Mouse (Mus musculus) liver, embryonic 13.5 days (tissue): Measurements from ENCODE around the gene Apod. TPM values are rescaled to one million over a fixed set of nuclear protein-coding genes. Genes with fewer than 3 reads are reported as not detected.
"Not testable (repeated sequence)": the region's sequence is repeated elsewhere in the genome, so short reads cannot be mapped to it uniquely, and the experiment has no call there.

ENCODE experiments used
- ATAC-seq: fragments of 200-750 bp; cut with Nextera tagmentation; 2 replicates; pipeline ENCODE4 v1.8.0; 2017; ENCODE audit warnings: low read depth, mild to moderate bottlenecking, moderate number of reproducible peaks, moderate library complexity
- DNase-seq: peaks from one replicate; pipeline ENCODE4 v3.0.0; 2022
- H3K27ac ChIP-seq: fragments of 300-500 bp; sonication (generic); 2 replicates; pipeline ENCODE4 v1.5.1; 2015; ENCODE audit warnings: moderate library complexity, mild to moderate bottlenecking, inconsistent platforms
- H3K27me3 ChIP-seq: fragments of 300-500 bp; sonication (generic); 2 replicates; pipeline ENCODE4 v1.6.1; 2015; ENCODE audit warnings: mild to moderate bottlenecking, inconsistent platforms
- H3K36me3 ChIP-seq: fragments of 300-500 bp; sonication (generic); 2 replicates; pipeline ENCODE4 v1.6.1; 2015; ENCODE audit warnings: mild to moderate bottlenecking, inconsistent platforms
- H3K4me1 ChIP-seq: fragments of 300-500 bp; sonication (generic); replicated peaks from 2 replicates; pipeline ENCODE4 v1.6.1; 2015; ENCODE audit warnings: inconsistent platforms
- H3K4me2 ChIP-seq: fragments of 300-500 bp; sonication (generic); 2 replicates; pipeline ENCODE4 v1.6.1; 2015; ENCODE audit warnings: inconsistent platforms, mild to moderate bottlenecking, moderate library complexity
- H3K4me3 ChIP-seq: fragments of 300-500 bp; sonication (generic); replicated peaks from 2 replicates; pipeline ENCODE4 v1.5.1; 2015; ENCODE audit warnings: mild to moderate bottlenecking, inconsistent platforms
- H3K9ac ChIP-seq: fragments of 300-500 bp; sonication (generic); 2 replicates; pipeline ENCODE4 v1.6.1; 2015; ENCODE audit warnings: mild to moderate bottlenecking, inconsistent platforms
- H3K9me3 ChIP-seq: fragments of 300-500 bp; sonication (generic); replicated peaks from 2 replicates; pipeline ENCODE4 v1.6.1; 2016; ENCODE audit warnings: inconsistent platforms
- WGBS: fragments of 180-500 bp; shearing (Covaris S2); methylation state at CpG from one replicate; pipeline ENCODE4 v1.1.7; 2015; ENCODE audit not compliant: insufficient replicate concordance; 5-methylcytosine and 5-hydroxymethylcytosine counted together
- polyA plus RNA-seq: library from polyadenylated mRNA; unstranded; fragments of >200 nt; fragmentation: Nextera tagmentation; extraction: Ambion mirVana; gene quantifications from 2 replicates; pipeline ENCODE4 v1.2.1, GENCODE M21; 2015

Gene Apod
- polyA plus RNA-seq, 1 experiment from 2014 or later, result 0.14 TPM

GRCm38 (mm10) chr16:31342556-31342955 lies 27.9 kb upstream of the Apod start:
- H3K9me3 ChIP-seq, result no peaks in the 10 kb centered on the region
- WGBS, result 39% methylated on average over 5 of the region's 5 CpGs

GRCm38 (mm10) chr16:31339332-31339731 lies 24.7 kb upstream of the Apod start:
- no peak for ATAC-seq
- Histone ChIP-seq H3K36me3 (no peaks in the 10 kb centered on the region), H3K4me1 (no peaks in the 10 kb centered on the region), H3K9me3 (no peaks in the 10 kb centered on the region), H3K9ac (no peak overlapping the region), H3K27ac (no peak overlapping the region), H3K4me3 (no peak overlapping the region), H3K27me3 (no peaks in the 10 kb centered on the region), H3K4me2 (no peak overlapping the region)
- DNase-seq, result no peak
- WGBS, result 41% methylated on average over 5 of the region's 5 CpGs

More at GRCm38 (mm10) chr16:31342556-31342955, 27.9 kb upstream of the Apod start:
- ATAC-seq, result no peak
- H3K36me3 ChIP-seq, result no peaks in the 10 kb centered on the region
- no peak overlapping the region for H3K4me2 ChIP-seq
- H3K27ac ChIP-seq, result no peak overlapping the region
- no peaks in the 10 kb centered on the region; the same call in 1 of the 2 replicates for H3K27me3 ChIP-seq
- no peak overlapping the region for H3K4me3 ChIP-seq
- DNase-seq, result no peak
- no peak overlapping the region for H3K9ac ChIP-seq
- no peaks in the 10 kb centered on the region for H3K4me1 ChIP-seq

GRCm38 (mm10) chr16:31337956-31338355 lies 23.3 kb upstream of the Apod start:
- DNase-seq (no peak), ATAC-seq (no peak)
- H3K27me3 ChIP-seq, result no peaks in the 10 kb centered on the region
- no peak overlapping the region for H3K27ac ChIP-seq
- no peaks in the 10 kb centered on the region for H3K4me1 ChIP-seq
- no peak overlapping the region for H3K4me2 ChIP-seq
- WGBS, result 41% methylated on average over 3 of the region's 3 CpGs
- no peaks in the 10 kb centered on the region for H3K9me3 ChIP-seq
- H3K9ac ChIP-seq, result no peak overlapping the region
- H3K4me3 ChIP-seq, result no peak overlapping the region
- H3K36me3 ChIP-seq, result no peaks in the 10 kb centered on the region

GRCm38 (mm10) chr16:31334796-31335195 lies 20.2 kb upstream of the Apod start:
- no peaks in the 10 kb centered on the region for H3K9me3 ChIP-seq
- DNase-seq, result no peak
- H3K4me2 ChIP-seq, result no peak overlapping the region
- H3K27me3 ChIP-seq, result no peaks in the 10 kb centered on the region
- WGBS, result 39% methylated on average over 5 of the region's 5 CpGs
- no peak overlapping the region for H3K4me3 ChIP-seq
- H3K4me1 ChIP-seq, result no peaks in the 10 kb centered on the region
- no peaks in the 10 kb centered on the region for H3K36me3 ChIP-seq
- no peak overlapping the region for H3K9ac ChIP-seq
- H3K27ac ChIP-seq, result no peak overlapping the region
- no peak for ATAC-seq

- no peaks in the 10 kb centered on the region for H3K4me1 ChIP-seq
- H3K9ac ChIP-seq, result no peak overlapping the region
- no peaks in the 10 kb centered on the region for H3K9me3 ChIP-seq
- H3K36me3 ChIP-seq, result no peaks in the 10 kb centered on the region
- ATAC-seq (no peak), DNase-seq (no peak)
- no peak overlapping the region for H3K4me2 ChIP-seq
- H3K27me3 ChIP-seq, result no peaks in the 10 kb centered on the region
- H3K27ac ChIP-seq, result no peak overlapping the region
- no peak overlapping the region for H3K4me3 ChIP-seq
Observed at GRCm38 (mm10) chr16:31332586-31332985, 18.0 kb upstream of the Apod start.

GRCm38 (mm10) chr16:31330970-31331369 lies 16.4 kb upstream of the Apod start:
- not testable (repeated sequence) for H3K4me2 ChIP-seq, H3K9ac ChIP-seq, H3K27ac ChIP-seq, ATAC-seq, DNase-seq, H3K4me3 ChIP-seq, H3K4me1 ChIP-seq, H3K27me3 ChIP-seq, H3K36me3 ChIP-seq, H3K9me3 ChIP-seq
- 84% methylated on average over 6 of the region's 6 CpGs for WGBS

GRCm38 (mm10) chr16:31329668-31330067 lies 15.1 kb upstream of the Apod start:
- H3K27ac ChIP-seq, result no peak overlapping the region
- no peaks in the 10 kb centered on the region for H3K9me3 ChIP-seq
- H3K9ac ChIP-seq, result no peak overlapping the region
- H3K36me3 ChIP-seq, result no peaks in the 10 kb centered on the region
- 58% methylated on average over 2 of the region's 2 CpGs for WGBS
- H3K27me3 ChIP-seq, result no peaks in the 10 kb centered on the region
- ATAC-seq (no peak), DNase-seq (no peak)
- H3K4me1 ChIP-seq, result no peaks in the 10 kb centered on the region
- H3K4me2 ChIP-seq, result no peak overlapping the region
- H3K4me3 ChIP-seq, result no peak overlapping the region

- DNase-seq, result no peak
- H3K36me3 ChIP-seq, result no peaks in the 10 kb centered on the region
- no peaks in the 10 kb centered on the region for H3K4me1 ChIP-seq
- H3K27ac ChIP-seq, result no peak overlapping the region
- no peak overlapping the region for H3K9ac ChIP-seq
- no peak for ATAC-seq
- H3K4me3 ChIP-seq, result no peak overlapping the region
- 61% methylated on average over 2 of the region's 2 CpGs for WGBS
- no peaks in the 10 kb centered on the region for H3K27me3 ChIP-seq
- H3K4me2 ChIP-seq, result no peak overlapping the region
- H3K9me3 ChIP-seq, result no peaks in the 10 kb centered on the region
Observed at GRCm38 (mm10) chr16:31327891-31328290, 13.3 kb upstream of the Apod start.

GRCm38 (mm10) chr16:31327430-31327829 lies 12.8 kb upstream of the Apod start:
- H3K27me3 ChIP-seq, result no peaks in the 10 kb centered on the region
- DNase-seq (no peak), ATAC-seq (no peak)
- no peaks in the 10 kb centered on the region for H3K9me3 ChIP-seq
- no peak overlapping the region for H3K27ac ChIP-seq
- H3K4me2 ChIP-seq, result no peak overlapping the region
- H3K36me3 ChIP-seq, result no peaks in the 10 kb centered on the region
- H3K9ac ChIP-seq, result no peak overlapping the region
- H3K4me1 ChIP-seq, result no peaks in the 10 kb centered on the region
- 67% methylated on average over 8 of the region's 8 CpGs for WGBS
- H3K4me3 ChIP-seq, result no peak overlapping the region

GRCm38 (mm10) chr16:31326679-31327078 lies 12.1 kb upstream of the Apod start:
- H3K4me3 ChIP-seq, result no peak overlapping the region
- no peak overlapping the region for H3K9ac ChIP-seq
- H3K27ac ChIP-seq, result no peak overlapping the region
- no peak for DNase-seq
- H3K36me3 ChIP-seq, result no peaks in the 10 kb centered on the region
- no peak overlapping the region for H3K4me2 ChIP-seq
- no peak for ATAC-seq
- 54% methylated on average over 8 of the region's 8 CpGs for WGBS
- no peaks in the 10 kb centered on the region for H3K9me3 ChIP-seq
- no peaks in the 10 kb centered on the region for H3K27me3 ChIP-seq
- no peaks in the 10 kb centered on the region for H3K4me1 ChIP-seq

- DNase-seq (no peak), ATAC-seq (no peak)
- Histone ChIP-seq H3K4me2 (no peak overlapping the region), H3K9me3 (no peaks in the 10 kb centered on the region), H3K4me3 (no peak overlapping the region), H3K9ac (no peak overlapping the region), H3K27ac (no peak overlapping the region), H3K36me3 (no peaks in the 10 kb centered on the region), H3K27me3 (no peaks in the 10 kb centered on the region), H3K4me1 (no peaks in the 10 kb centered on the region)
- 76% methylated on average over 5 of the region's 5 CpGs for WGBS
Observed at GRCm38 (mm10) chr16:31325966-31326365, 11.4 kb upstream of the Apod start.

GRCm38 (mm10) chr16:31325120-31325519 lies 10.5 kb upstream of the Apod start:
- Histone ChIP-seq H3K27me3 (no peaks in the 10 kb centered on the region), H3K4me1 (no peaks in the 10 kb centered on the region), H3K36me3 (no peaks in the 10 kb centered on the region), H3K9ac (no peak overlapping the region), H3K9me3 (no peaks in the 10 kb centered on the region), H3K4me2 (no peak overlapping the region), H3K27ac (no peak overlapping the region), H3K4me3 (no peak overlapping the region)
- DNase-seq, result no peak
- ATAC-seq, result no peak
- WGBS, result 89% methylated on average over 14 of the region's 14 CpGs
